Mouse (Mus musculus) ovary, adult 10 weeks (tissue): ENCODE measurements around the gene Git2. TPM values are rescaled to one million over a fixed set of nuclear protein-coding genes. Genes with fewer than 3 reads are reported as not detected.

Experiments used
- polyA plus RNA-seq: library from polyadenylated mRNA; stranded (reverse); fragments of 350-450 nt; fragmentation: Illumina TruSeq; extraction: RNeasy Lipid Tissue Mini Kit (QIAGEN cat#74804); gene quantifications from one replicate; pipeline ENCODE4 v1.2.3, GENCODE M21; 2014

The Git2 gene
- polyA plus RNA-seq: 20.9 TPM

DNA sequence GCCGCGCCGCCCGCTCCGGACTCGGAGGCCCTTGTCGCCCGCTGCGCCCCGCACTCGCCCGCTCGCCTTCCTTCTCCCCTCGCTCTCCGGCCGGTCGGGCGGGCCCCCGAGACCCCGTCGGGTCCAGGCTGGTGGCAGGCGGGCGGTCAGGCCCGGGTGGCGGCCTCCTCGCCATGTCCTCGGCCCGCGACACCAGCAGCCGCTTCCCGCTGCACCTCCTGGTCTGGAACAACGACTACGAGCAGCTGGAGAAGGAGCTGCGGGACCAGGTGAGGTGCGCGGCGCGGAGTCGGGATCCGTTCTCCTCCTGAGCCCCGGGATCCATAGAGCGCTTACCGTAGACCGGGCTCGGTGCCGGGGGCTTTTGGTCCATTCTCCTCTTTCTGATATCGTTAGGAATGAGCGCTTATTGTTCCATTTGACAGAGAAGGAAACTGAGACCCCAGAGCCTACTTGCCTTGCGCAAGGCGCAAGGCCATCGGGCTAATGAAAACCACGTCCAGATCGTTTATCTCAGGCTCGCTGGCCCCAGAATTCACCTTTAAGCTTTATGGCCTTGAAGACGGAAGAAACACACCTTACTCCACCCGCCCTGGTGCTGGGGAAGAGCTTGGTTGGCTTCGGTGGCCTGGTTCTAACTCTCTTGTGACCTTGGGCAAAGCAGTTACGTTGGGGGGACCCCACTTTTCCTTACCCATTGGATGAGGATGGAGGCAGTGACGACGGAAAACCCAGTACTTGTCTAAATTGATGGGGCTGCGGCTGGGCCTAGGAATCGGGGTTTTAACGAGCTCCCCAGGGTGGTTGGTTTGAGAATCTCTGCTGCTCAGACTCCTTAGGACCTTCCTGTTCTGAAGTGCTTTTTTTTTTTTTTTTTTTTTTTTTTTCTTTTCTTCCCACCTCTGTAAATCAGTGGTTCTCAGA, at the start of gene Git2:
Gene Git2, minus strand, starts transcription at position 462 of the 924 bp plus-strand sequence.

DNA sequence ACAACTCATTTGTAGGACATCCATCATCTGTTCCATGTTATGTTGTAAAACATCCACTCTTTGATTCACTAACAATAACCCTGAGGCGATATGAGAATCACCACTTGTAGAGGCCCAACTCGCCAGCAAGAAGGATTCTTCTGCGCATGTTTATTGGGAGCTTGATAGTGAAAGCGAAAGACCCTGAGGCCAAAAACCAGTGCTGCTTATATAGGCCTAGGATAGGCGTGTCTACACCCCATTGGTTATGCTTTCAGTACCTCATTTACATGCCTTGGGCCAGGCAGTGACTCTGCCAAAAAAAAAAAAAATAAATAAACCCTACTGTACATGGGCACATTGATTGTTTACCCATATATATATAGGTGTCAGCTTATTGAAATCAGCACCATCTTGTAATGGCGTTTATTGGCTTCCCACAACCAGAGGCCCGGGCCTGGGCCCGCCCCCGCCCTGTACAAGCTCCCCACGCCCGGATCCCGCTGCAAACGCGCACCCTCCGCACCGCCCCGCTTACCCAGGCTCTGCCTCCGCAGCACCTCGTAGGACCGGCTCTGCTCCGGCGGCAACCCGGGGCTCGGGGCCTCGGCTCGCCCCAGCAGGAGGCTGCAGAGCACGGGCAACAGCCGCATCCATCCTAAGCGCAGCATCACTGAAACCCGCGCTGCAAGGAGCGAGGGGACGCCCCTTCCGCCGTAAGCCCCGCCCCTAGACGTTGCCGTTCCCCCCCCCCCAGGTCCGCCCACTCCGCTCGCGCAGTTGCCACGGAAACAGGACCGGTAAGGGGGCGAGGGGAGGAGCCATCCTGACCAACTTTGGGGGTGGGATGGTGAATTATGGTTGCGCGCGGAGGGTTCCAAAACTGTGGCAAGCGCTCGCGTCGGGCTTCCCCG, 47.7 kb upstream of the Git2 start, which contains the start of gene 1500011B03Rik:
Gene 1500011B03Rik, minus strand, starts transcription at position 673 of the 893 bp plus-strand sequence.

DNA sequence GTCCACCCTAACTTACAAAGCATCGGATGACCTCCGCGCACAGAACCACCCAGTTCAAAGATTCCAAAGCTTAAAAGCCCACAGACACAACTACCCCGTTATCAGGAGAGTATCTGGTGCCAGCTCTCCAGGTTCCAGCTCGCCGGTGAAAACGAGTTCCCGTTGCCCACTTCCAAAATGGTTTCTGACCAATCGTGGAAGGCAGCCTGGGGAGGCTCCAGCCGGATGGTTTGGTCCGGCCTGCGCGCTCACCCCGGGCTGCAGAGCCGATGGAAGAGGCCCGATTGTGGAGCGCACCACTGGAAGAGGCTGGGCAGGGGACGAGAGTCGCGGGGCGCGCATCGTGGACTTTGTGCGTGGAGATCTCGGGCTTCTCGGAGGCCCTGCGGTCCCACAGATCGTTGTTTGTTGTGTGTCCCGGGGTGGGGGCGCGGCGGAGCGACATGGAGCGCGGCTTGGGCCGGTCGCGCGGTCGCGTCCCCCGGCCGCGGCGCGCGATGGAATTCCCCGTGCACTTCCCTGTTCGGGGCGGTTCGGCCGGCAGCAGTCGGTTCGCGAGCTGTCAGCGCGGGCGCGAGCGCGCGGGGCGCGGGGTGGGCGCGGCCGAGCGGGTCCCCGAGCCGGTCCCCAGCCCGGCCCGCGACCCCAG, 790 bp downstream of the Git2 start, which contains the start of gene Ankrd13a:
Gene Ankrd13a, plus strand, starts transcription at position 275 of the 649 bp plus-strand sequence.

DNA sequence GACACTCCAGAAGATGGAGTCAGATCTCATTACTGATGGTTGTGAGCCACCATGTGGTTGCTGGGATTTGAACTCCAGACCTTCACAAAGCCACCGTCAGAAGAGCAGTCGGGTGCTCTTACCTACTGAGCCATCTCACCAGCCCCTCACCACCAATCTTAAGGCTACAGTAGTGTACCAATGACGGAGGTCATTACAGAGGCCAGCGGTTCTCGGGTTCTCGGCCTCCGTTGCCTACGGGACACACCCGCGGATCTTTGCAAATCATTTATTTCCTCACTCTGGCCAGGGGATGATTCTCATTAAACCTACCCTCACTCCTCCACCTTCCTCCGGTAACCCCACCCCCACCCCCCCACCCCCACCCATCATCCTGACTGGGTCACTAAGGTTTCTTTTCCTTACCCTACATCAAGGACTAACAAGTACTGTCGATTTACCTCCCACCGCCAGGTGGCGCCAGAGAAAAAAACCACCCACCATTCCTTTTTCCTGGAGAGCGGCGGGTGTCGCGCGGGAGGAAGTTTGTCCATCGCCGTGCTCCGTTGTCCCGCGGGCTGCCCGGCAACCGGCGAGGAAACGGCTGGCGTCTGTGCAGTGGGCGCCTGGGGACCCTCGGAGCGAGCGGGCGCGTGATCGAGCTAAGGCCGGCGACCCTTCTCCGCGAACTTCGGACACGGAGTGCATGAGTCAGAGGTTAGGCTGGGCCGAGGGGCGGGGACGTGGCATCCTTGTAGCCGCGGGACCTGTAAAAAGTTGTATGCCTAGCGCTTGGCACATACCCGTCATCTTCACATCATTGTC, 67.8 kb downstream of the Git2 start, which contains the start of gene Tchp:
Gene Tchp, plus strand, starts transcription at position 496 of the 804 bp plus-strand sequence.

DNA sequence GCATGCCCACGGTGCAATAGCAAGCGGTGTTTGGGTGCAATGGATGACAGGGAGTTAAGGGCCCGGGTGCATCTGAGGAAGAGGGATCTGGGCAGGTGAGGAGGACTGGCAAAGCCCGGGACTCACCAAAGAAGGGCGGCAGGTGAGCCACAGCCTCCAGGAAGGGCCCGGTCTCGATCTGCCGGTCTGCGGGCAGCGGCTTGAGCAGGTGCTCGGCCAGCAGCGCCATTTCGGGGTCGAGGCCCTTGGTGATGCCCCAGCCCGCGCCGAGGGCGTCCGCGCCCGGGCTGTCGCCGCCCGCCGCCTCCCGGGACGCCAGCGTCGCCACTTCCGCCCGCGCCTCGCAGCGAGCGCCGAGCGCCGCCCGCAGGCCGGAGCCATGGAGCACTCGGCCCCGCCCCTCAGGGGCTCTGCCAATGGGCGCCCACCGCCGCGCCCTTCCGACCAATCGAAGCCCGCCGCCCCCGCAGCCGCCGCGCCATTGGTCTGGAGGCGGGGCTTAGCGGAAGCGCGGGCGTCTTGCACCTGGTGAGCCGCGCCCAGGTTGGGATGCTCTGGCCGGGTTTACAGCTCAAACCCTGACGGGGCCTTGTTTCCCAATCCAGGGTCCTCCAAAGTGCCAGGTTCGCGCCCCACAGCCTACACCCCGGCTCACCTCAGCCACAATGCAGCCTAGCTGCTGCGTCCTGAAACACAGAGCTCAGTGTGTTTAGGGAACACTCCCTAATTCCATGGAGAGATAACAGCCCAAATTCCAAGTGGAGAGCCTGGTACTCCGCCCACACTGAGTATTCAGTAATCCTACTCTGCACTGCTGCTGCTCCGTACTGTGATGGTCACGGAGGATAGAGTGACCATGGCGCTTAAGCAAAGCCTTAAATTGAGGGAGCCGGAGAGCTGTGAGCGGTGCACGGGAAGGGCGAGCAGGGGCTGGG, 84.4 kb downstream of the Git2 start, which contains the start of gene Gltp:
Gene Gltp, minus strand, starts transcription at position 352 of the 935 bp plus-strand sequence.

Other genes starting within 250 kb of the Git2 start
- gene Fam222a, start 207.5 kb downstream of the Git2 start, polyA plus RNA-seq: 3.7 TPM
- gene Trpv4, start 117.1 kb downstream of the Git2 start, polyA plus RNA-seq: not detected
- gene Gltp, start 84.5 kb downstream of the Git2 start, polyA plus RNA-seq: 25.3 TPM
- gene Tchp, start 67.8 kb downstream of the Git2 start, polyA plus RNA-seq: 1.7 TPM
- 52.5 TPM for gene Ankrd13a, start 840 bp downstream of the Git2 start, polyA plus RNA-seq
- 60.0 TPM for gene 1500011B03Rik, start 48.0 kb upstream of the Git2 start, polyA plus RNA-seq
- gene 4930519G04Rik, start 78.1 kb upstream of the Git2 start, polyA plus RNA-seq: not detected
- gene Gm9936, start 83.2 kb upstream of the Git2 start, polyA plus RNA-seq: not detected
- gene Oasl2, start 121.4 kb upstream of the Git2 start, polyA plus RNA-seq: 56.7 TPM
- gene Oasl1, start 147.7 kb upstream of the Git2 start, polyA plus RNA-seq: 0.68 TPM
- 0.94 TPM for gene 2210016L21Rik, start 166.6 kb upstream of the Git2 start, polyA plus RNA-seq
- not detected for gene Hnf1a, start 195.6 kb upstream of the Git2 start, polyA plus RNA-seq
- gene Sppl3, start 235.6 kb upstream of the Git2 start, polyA plus RNA-seq: 155 TPM